Mouse (Mus musculus) intestine, embryonic 15.5 days (tissue): ENCODE results near the gene Fndc3b. TPM values are rescaled to one million over a fixed set of nuclear protein-coding genes. Genes with fewer than 3 reads are reported as not detected.

Experiments used
- ATAC-seq: fragments of 200-750 bp; cut with Nextera tagmentation; 2 replicates; pipeline ENCODE4 v1.8.0; 2017; ENCODE audit warnings: moderate TSS enrichment, moderate library complexity
- H3K27ac ChIP-seq: fragments of 300-500 bp; sonication (generic); 2 replicates; pipeline ENCODE4 v1.5.1; 2015; ENCODE audit warnings: mild to moderate bottlenecking, inconsistent platforms
- H3K27me3 ChIP-seq: fragments of 300-500 bp; sonication (generic); replicated peaks from 2 replicates; pipeline ENCODE4 v1.6.1; 2015; ENCODE audit warnings: inconsistent platforms
- H3K36me3 ChIP-seq: fragments of 300-500 bp; sonication (generic); 2 replicates; pipeline ENCODE4 v1.6.1; 2015; ENCODE audit warnings: inconsistent platforms
- H3K4me1 ChIP-seq: fragments of 300-500 bp; sonication (generic); replicated peaks from 2 replicates; pipeline ENCODE4 v1.6.1; 2015; ENCODE audit warnings: inconsistent platforms
- H3K4me2 ChIP-seq: fragments of 300-500 bp; sonication (generic); replicated peaks from 2 replicates; pipeline ENCODE4 v1.6.1; 2015; ENCODE audit warnings: mild to moderate bottlenecking, inconsistent platforms
- H3K4me3 ChIP-seq: fragments of 300-500 bp; sonication (generic); replicated peaks from 2 replicates; pipeline ENCODE4 v1.5.1; 2015; ENCODE audit warnings: inconsistent platforms
- H3K9ac ChIP-seq: fragments of 300-500 bp; sonication (generic); 2 replicates; pipeline ENCODE4 v1.6.1; 2015; ENCODE audit warnings: inconsistent platforms
- H3K9me3 ChIP-seq: fragments of 300-500 bp; sonication (generic); 2 replicates; pipeline ENCODE4 v1.6.1; 2016; ENCODE audit warnings: inconsistent platforms
- WGBS: fragments of 180-500 bp; shearing (Covaris S2); methylation state at CpG from one replicate; pipeline ENCODE4 v1.1.7; 2015; 5-methylcytosine and 5-hydroxymethylcytosine counted together
- polyA plus RNA-seq: library from polyadenylated mRNA; unstranded; fragments of >200 nt; fragmentation: Nextera tagmentation; extraction: Ambion mirVana; gene quantifications from 2 replicates; pipeline ENCODE4 v1.2.1, GENCODE M21; 2015

The Fndc3b gene
- polyA plus RNA-seq, 1 experiment from 2014 or later, result 20.1 TPM

- Histone ChIP-seq H3K4me2 (no peak overlapping the region), H3K4me3 (no peak overlapping the region), H3K4me1 (peaks cover 13% of the 10 kb centered on the region), H3K27ac (no peak overlapping the region), H3K27me3 (no peaks in the 10 kb centered on the region), H3K9me3 (no peaks in the 10 kb centered on the region), H3K9ac (no peak overlapping the region), H3K36me3 (no peaks in the 10 kb centered on the region)
- WGBS, result 71% methylated on average over 4 of the region's 4 CpGs
- ATAC-seq, result no peak
Measured at GRCm38 (mm10) chr3:27655673-27656072, 55.4 kb downstream of the Fndc3b start.

GRCm38 (mm10) chr3:27655042-27655441, 56.1 kb downstream of the Fndc3b start:
- H3K36me3 ChIP-seq, result no peaks in the 10 kb centered on the region
- no peak overlapping the region for H3K4me2 ChIP-seq
- H3K27me3 ChIP-seq, result no peaks in the 10 kb centered on the region
- H3K9ac ChIP-seq, result no peak overlapping the region
- no peaks in the 10 kb centered on the region for H3K9me3 ChIP-seq
- 80% methylated on average over 11 of the region's 11 CpGs for WGBS
- H3K4me1 ChIP-seq, result peaks cover 13% of the 10 kb centered on the region
- no peak overlapping the region for H3K4me3 ChIP-seq
- no peak overlapping the region for H3K27ac ChIP-seq
- no peak for ATAC-seq

- WGBS, result 35% methylated on average over 9 of the region's 9 CpGs
Measured at GRCm38 (mm10) chr3:27652451-27653011, 58.6 kb downstream of the Fndc3b start.

GRCm38 (mm10) chr3:27651731-27652130, 59.4 kb downstream of the Fndc3b start:
- H3K27ac ChIP-seq, result no peak overlapping the region
- no peak overlapping the region for H3K9ac ChIP-seq
- H3K4me2 ChIP-seq, result no peak overlapping the region
- WGBS, result 66% methylated on average over 6 of the region's 6 CpGs
- H3K9me3 ChIP-seq, result no peaks in the 10 kb centered on the region
- H3K27me3 ChIP-seq, result no peaks in the 10 kb centered on the region
- peaks cover 21% of the 10 kb centered on the region for H3K4me1 ChIP-seq
- no peaks in the 10 kb centered on the region for H3K36me3 ChIP-seq
- ATAC-seq, result no peak
- H3K4me3 ChIP-seq, result no peak overlapping the region

More at GRCm38 (mm10) chr3:27652451-27653011, 58.6 kb downstream of the Fndc3b start:
- Histone ChIP-seq H3K9me3 (no peaks in the 10 kb centered on the region), H3K9ac (no peak overlapping the region), H3K27me3 (no peaks in the 10 kb centered on the region), H3K27ac (peak overlapping the region; percentile 44; the same call in 1 of the 2 replicates), H3K4me1 (peaks cover 17% of the 10 kb centered on the region), H3K4me3 (no peak overlapping the region), H3K4me2 (no peak overlapping the region), H3K36me3 (no peaks in the 10 kb centered on the region)
- ATAC-seq, result no peak

GRCm38 (mm10) chr3:27650083-27650482, 61.0 kb downstream of the Fndc3b start:
- Histone ChIP-seq H3K9ac (no peak overlapping the region), H3K27ac (no peak overlapping the region), H3K36me3 (no peaks in the 10 kb centered on the region), H3K4me3 (no peak overlapping the region), H3K27me3 (no peaks in the 10 kb centered on the region), H3K9me3 (no peaks in the 10 kb centered on the region), H3K4me1 (peaks cover 15% of the 10 kb centered on the region), H3K4me2 (no peak overlapping the region)
- WGBS, result 88% methylated on average over 11 of the region's 11 CpGs
- no peak for ATAC-seq

GRCm38 (mm10) chr3:27649316-27649715, 61.8 kb downstream of the Fndc3b start:
- Histone ChIP-seq H3K27me3 (no peaks in the 10 kb centered on the region), H3K9ac (no peak overlapping the region), H3K4me1 (peaks cover 15% of the 10 kb centered on the region), H3K9me3 (no peaks in the 10 kb centered on the region), H3K4me2 (no peak overlapping the region), H3K36me3 (no peaks in the 10 kb centered on the region), H3K4me3 (no peak overlapping the region), H3K27ac (no peak overlapping the region)
- no peak for ATAC-seq
- WGBS, result 44% methylated on average over 1 of the region's 1 CpGs

GRCm38 (mm10) chr3:27642381-27642780, 68.7 kb downstream of the Fndc3b start:
- Histone ChIP-seq H3K9me3 (no peaks in the 10 kb centered on the region), H3K36me3 (0 out of 2 replicates have a peak, but pooled peaks cover 7% of the 10 kb centered on the region), H3K9ac (no peak overlapping the region), H3K4me1 (peaks cover 3% of the 10 kb centered on the region; the same call in 1 of the 2 replicates), H3K27ac (no peak overlapping the region), H3K4me2 (no peak overlapping the region), H3K27me3 (no peaks in the 10 kb centered on the region), H3K4me3 (no peak overlapping the region)
- 85% methylated on average over 6 of the region's 6 CpGs for WGBS
- no peak for ATAC-seq

- Histone ChIP-seq H3K27me3 (no peaks in the 10 kb centered on the region), H3K4me1 (no peaks in the 10 kb centered on the region), H3K4me3 (no peak overlapping the region), H3K4me2 (no peak overlapping the region), H3K9me3 (no peaks in the 10 kb centered on the region), H3K9ac (no peak overlapping the region), H3K36me3 (0 out of 2 replicates have a peak, but pooled peaks cover 7% of the 10 kb centered on the region), H3K27ac (no peak overlapping the region)
- no peak for ATAC-seq
- WGBS, result 81% methylated on average over 4 of the region's 4 CpGs
Measured at GRCm38 (mm10) chr3:27639701-27640100, 71.4 kb downstream of the Fndc3b start.

GRCm38 (mm10) chr3:27637046-27637661, 74.0 kb downstream of the Fndc3b start:
- 76% methylated on average over 6 of the region's 6 CpGs for WGBS
- no peak overlapping the region for H3K9ac ChIP-seq

GRCm38 (mm10) chr3:27635776-27636175, 75.3 kb downstream of the Fndc3b start:
- no peaks in the 10 kb centered on the region for H3K36me3 ChIP-seq
- H3K9me3 ChIP-seq, result no peaks in the 10 kb centered on the region
- no peak overlapping the region for H3K4me3 ChIP-seq
- no peak overlapping the region for H3K27ac ChIP-seq
- ATAC-seq, result no peak
- WGBS, result 62% methylated on average over 3 of the region's 3 CpGs
- no peaks in the 10 kb centered on the region for H3K27me3 ChIP-seq
- no peak overlapping the region for H3K4me2 ChIP-seq
- H3K4me1 ChIP-seq, result 0 out of 2 replicates have a peak, but pooled peaks cover 3% of the 10 kb centered on the region
- no peak overlapping the region for H3K9ac ChIP-seq

More at GRCm38 (mm10) chr3:27637046-27637661, 74.0 kb downstream of the Fndc3b start:
- H3K9me3 ChIP-seq, result no peaks in the 10 kb centered on the region
- no peak overlapping the region for H3K4me2 ChIP-seq
- no peaks in the 10 kb centered on the region for H3K27me3 ChIP-seq
- no peaks in the 10 kb centered on the region for H3K4me1 ChIP-seq
- ATAC-seq, result no peak
- H3K36me3 ChIP-seq, result 0 out of 2 replicates have a peak, but pooled peaks cover 7% of the 10 kb centered on the region
- H3K4me3 ChIP-seq, result no peak overlapping the region
- H3K27ac ChIP-seq, result no peak overlapping the region

GRCm38 (mm10) chr3:27632880-27633279, 78.2 kb downstream of the Fndc3b start:
- H3K27me3 ChIP-seq, result no peaks in the 10 kb centered on the region
- ATAC-seq, result no peak
- H3K4me1 ChIP-seq, result 0 out of 2 replicates have a peak, but pooled peaks cover 4% of the 10 kb centered on the region
- H3K9me3 ChIP-seq, result no peaks in the 10 kb centered on the region
- no peak overlapping the region for H3K9ac ChIP-seq
- no peak overlapping the region for H3K4me2 ChIP-seq
- H3K36me3 ChIP-seq, result no peaks in the 10 kb centered on the region
- 93% methylated on average over 1 of the region's 1 CpGs for WGBS
- H3K4me3 ChIP-seq, result no peak overlapping the region
- H3K27ac ChIP-seq, result no peak overlapping the region

GRCm38 (mm10) chr3:27631112-27631511, 80.0 kb downstream of the Fndc3b start:
- no peak overlapping the region for H3K4me2 ChIP-seq
- H3K27me3 ChIP-seq, result no peaks in the 10 kb centered on the region
- ATAC-seq, result peak; percentile 79
- no peaks in the 10 kb centered on the region for H3K9me3 ChIP-seq
- no peak overlapping the region for H3K4me3 ChIP-seq
- WGBS, result 56% methylated on average over 7 of the region's 7 CpGs
- peak overlapping the region; percentile 57; the same call in 1 of the 2 replicates for H3K27ac ChIP-seq
- H3K36me3 ChIP-seq, result no peaks in the 10 kb centered on the region
- H3K4me1 ChIP-seq, result 0 out of 2 replicates have a peak, but pooled peaks cover 4% of the 10 kb centered on the region
- H3K9ac ChIP-seq, result no peak overlapping the region

GRCm38 (mm10) chr3:27629716-27630115, 81.4 kb downstream of the Fndc3b start:
- no peak overlapping the region for H3K4me2 ChIP-seq
- no peak overlapping the region for H3K4me3 ChIP-seq
- 0 out of 2 replicates have a peak, but pooled peaks cover 4% of the 10 kb centered on the region for H3K4me1 ChIP-seq
- no peaks in the 10 kb centered on the region for H3K9me3 ChIP-seq
- no peak overlapping the region for H3K27ac ChIP-seq
- H3K9ac ChIP-seq, result no peak overlapping the region
- H3K27me3 ChIP-seq, result no peaks in the 10 kb centered on the region
- H3K36me3 ChIP-seq, result no peaks in the 10 kb centered on the region
- 99% methylated on average over 5 of the region's 5 CpGs for WGBS
- ATAC-seq, result no peak
